Mouse (Mus musculus) erythroblast, embryonic 14.5 days (primary cell): ENCODE measurements at regions not wholly inside any gene's neighbourhood (a gene's known extent, or its start where the extent isn't known, plus 50 kb on each side); places are given as distances from the start of the nearest gene placed in this dataset.

Experiments
- H3K27me3 ChIP-seq: 2 replicates; pipeline ENCODE4 v1.6.1; 2012; ENCODE audit warnings: inconsistent platforms; ENCODE audit not compliant: control insufficient read depth
- H3K36me3 ChIP-seq: 2 replicates; pipeline ENCODE4 v1.6.1; 2012; ENCODE audit warnings: mild to moderate bottlenecking, inconsistent platforms; ENCODE audit not compliant: control insufficient read depth
- H3K4me1 ChIP-seq: 2 replicates; pipeline ENCODE4 v1.6.1; 2012; ENCODE audit warnings: inconsistent platforms; ENCODE audit not compliant: control insufficient read depth
- H3K4me3 ChIP-seq: replicated peaks from 2 replicates; pipeline ENCODE3; 2012; ENCODE audit warnings: moderate library complexity, mild to moderate bottlenecking, inconsistent platforms
- H3K9me3 ChIP-seq: 2 replicates; pipeline ENCODE4 v1.6.1; 2012; ENCODE audit warnings: low read length, inconsistent platforms, mixed read lengths; ENCODE audit not compliant: control insufficient read depth
- GATA1 ChIP-seq: IDR thresholded peaks from 2 replicates; pipeline ENCODE4 v1.6.1; 2012; ENCODE audit warnings: low read length, inconsistent platforms, mixed read lengths
- TAL1 ChIP-seq: IDR thresholded peaks from 3 replicates; pipeline ENCODE4 v1.6.1; 2012; ENCODE audit warnings: low read length, inconsistent platforms, mixed read lengths

DNA sequence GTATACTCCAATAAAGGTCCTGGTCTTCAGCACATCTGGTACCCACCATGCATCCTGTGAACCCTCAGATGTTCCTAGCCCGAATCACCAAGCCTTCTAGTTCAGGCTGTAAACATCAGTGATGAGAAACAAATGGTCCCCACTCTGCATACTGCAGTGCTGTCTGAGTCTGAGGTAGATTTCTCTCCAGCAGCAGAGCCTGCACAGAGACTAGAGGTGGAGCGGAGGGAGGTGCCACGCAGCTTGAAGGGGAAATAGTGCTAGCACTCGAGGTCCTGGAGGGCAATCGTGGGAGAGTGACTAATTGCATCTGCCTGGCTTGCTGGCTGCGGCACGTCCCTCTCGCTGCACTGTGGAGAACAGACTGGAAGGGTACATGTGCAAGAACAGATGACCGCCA is 228.7 kb downstream of the Bcor start:
- Histone ChIP-seq H3K9me3 (no peaks in the 10 kb centered on the region), H3K27me3 (no peaks in the 10 kb centered on the region), H3K36me3 (no peaks in the 10 kb centered on the region), H3K4me3 (no peak overlapping the region), H3K4me1 (no peaks in the 10 kb centered on the region)
- TF ChIP-seq TAL1: no peak
- TF ChIP-seq GATA1: no peak

DNA sequence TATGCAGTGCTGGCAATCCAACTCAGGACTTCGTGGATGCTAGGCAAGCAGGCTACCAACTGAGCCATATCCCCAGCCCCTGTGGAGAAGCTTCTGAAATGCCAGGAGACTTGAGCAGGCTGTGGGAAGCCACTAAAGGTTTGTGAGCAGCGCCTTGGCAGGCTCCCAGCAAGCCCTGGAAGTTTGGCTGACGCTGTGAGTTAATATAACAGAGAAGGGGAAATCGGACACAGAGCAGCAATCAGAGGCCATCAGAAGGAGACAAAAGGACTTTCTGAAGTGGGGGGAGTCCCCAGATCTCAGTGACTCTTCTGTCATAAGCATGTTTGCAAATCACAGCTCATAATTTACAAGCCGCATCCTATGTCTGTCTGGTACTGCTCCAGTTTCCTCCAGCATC is 224.8 kb downstream of the Bcor start:
- Histone ChIP-seq H3K4me3 (no peak overlapping the region), H3K4me1 (no peaks in the 10 kb centered on the region), H3K9me3 (no peaks in the 10 kb centered on the region), H3K27me3 (no peaks in the 10 kb centered on the region), H3K36me3 (no peaks in the 10 kb centered on the region)
- TF ChIP-seq TAL1: no peak
- no peak for TF ChIP-seq GATA1

DNA sequence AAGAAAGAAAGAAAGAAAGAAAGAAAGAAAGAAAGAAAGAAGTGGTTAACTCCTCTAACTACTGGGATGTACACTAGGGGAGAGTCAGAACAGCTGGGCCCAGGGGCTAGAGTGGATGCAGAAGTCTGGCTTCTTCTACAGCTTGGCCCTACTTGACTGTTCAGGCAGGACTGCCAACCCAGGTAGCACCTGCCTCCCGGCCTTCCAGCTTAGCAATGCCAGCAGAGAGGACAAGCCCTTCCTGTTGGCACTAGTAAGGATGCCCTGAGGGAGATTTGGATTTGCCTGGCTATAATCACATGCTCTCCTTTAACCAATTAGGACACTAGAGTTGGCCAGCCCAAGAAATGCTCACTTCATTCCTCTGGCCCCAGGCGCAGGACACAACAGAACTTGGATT is 219.9 kb downstream of the Bcor start:
- Histone ChIP-seq H3K36me3 (no peaks in the 10 kb centered on the region), H3K4me1 (no peaks in the 10 kb centered on the region), H3K27me3 (no peaks in the 10 kb centered on the region; the same call in none of the 2 replicates), H3K4me3 (no peak overlapping the region), H3K9me3 (no peaks in the 10 kb centered on the region)
- TF ChIP-seq TAL1 (no peak), GATA1 (no peak)

DNA sequence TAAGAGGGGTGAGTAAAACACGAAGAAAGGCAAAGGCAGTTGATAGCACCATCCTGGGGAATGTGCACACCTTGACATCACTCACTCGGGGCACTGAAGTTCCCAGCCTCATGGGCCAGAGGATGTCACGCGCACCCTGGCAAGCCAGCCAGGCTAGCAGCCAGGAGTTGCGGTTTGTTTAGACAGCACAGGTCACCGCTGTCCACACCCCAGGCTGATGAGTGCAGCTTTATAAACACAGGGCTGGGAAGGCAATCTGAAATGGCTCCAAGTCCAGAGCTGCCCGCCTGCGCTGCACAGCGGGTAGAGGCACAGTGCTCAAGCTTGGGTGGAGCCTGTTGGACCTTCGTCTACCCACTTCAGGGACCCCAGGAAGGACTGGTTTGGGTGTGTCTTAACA is 216.8 kb downstream of the Bcor start:
- Histone ChIP-seq H3K36me3 (no peaks in the 10 kb centered on the region), H3K4me1 (no peaks in the 10 kb centered on the region), H3K9me3 (no peaks in the 10 kb centered on the region), H3K27me3 (no peaks in the 10 kb centered on the region; the same call in none of the 2 replicates), H3K4me3 (no peak overlapping the region)
- no peak for TF ChIP-seq TAL1
- no peak for TF ChIP-seq GATA1

DNA sequence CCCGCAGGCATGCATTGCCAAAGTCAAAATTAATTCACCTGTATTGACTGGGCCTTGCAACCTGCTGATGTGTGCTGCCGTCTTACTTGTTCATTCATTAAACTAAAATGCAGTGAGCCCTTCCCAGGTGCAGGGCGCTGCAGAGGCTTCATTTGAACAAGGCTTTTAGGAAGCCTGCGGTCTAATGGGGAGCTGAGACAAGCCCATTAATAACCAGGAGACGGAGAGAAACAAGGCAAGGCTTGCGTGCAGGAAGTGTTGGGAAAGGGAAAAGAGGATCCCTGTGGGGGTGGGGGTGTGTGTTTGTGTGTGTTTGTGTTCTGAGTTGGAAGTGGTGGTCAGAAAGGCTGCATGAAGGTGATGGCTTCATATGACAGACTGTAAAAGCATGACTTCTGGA is 215.6 kb downstream of the Bcor start:
- TF ChIP-seq GATA1: no peak
- TF ChIP-seq TAL1: no peak
- no peaks in the 10 kb centered on the region for H3K36me3 ChIP-seq
- no peak overlapping the region for H3K4me3 ChIP-seq
- H3K4me1 ChIP-seq: no peaks in the 10 kb centered on the region
- no peaks in the 10 kb centered on the region; the same call in none of the 2 replicates for H3K27me3 ChIP-seq
- H3K9me3 ChIP-seq: no peaks in the 10 kb centered on the region

DNA sequence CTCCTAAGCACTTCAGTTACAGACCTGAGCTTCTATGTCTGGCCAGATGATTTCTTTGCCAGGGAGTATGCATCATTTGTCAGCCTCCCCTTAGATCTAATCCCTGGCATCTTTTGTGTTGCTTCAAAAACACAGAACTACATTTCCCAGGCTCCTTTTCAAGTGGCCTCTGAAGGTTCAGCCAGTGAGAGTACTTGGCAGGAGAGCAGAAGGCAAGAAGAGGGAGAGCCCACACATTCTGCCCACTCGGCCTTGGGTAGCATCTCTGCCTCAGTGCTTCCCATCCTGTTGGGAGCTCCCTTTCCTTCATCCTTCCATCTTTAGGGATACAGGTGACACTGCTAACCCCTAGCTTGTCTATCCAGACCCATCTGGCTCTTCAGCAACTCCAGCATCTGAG is 214.9 kb downstream of the Bcor start:
- TF ChIP-seq GATA1 (no peak), TAL1 (no peak)

DNA sequence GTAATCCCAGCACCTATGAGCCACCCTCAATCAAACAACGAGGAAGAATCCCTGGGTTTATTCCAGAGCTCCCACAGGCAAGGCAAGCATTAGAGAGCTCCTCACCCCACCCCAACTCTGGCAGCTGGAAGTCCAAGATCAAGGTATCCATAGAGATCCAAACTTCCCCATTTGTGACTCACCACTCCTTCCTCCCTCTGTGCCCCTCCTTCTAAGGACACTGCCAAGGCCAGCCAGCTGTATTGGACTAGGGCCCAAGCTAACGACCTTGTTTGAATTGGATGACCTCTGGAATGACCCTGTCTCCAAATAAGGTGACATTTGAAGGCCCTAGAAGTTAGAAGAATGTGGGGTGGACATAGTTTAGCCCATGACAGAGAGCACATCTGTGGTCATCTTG is 208.0 kb downstream of the Bcor start:
- TF ChIP-seq GATA1 (no peak), TAL1 (no peak)
- H3K27me3 ChIP-seq: no peaks in the 10 kb centered on the region
- peaks cover 1% of the 10 kb centered on the region; the same call in 1 of the 2 replicates for H3K4me1 ChIP-seq
- no peaks in the 10 kb centered on the region for H3K9me3 ChIP-seq
- no peak overlapping the region for H3K4me3 ChIP-seq
- no peaks in the 10 kb centered on the region for H3K36me3 ChIP-seq

More for the DNA sequence above, 214.9 kb downstream of the Bcor start:
- no peaks in the 10 kb centered on the region for H3K4me1 ChIP-seq
- no peaks in the 10 kb centered on the region for H3K9me3 ChIP-seq
- H3K36me3 ChIP-seq: no peaks in the 10 kb centered on the region
- no peaks in the 10 kb centered on the region; the same call in none of the 2 replicates for H3K27me3 ChIP-seq
- no peak overlapping the region for H3K4me3 ChIP-seq

DNA sequence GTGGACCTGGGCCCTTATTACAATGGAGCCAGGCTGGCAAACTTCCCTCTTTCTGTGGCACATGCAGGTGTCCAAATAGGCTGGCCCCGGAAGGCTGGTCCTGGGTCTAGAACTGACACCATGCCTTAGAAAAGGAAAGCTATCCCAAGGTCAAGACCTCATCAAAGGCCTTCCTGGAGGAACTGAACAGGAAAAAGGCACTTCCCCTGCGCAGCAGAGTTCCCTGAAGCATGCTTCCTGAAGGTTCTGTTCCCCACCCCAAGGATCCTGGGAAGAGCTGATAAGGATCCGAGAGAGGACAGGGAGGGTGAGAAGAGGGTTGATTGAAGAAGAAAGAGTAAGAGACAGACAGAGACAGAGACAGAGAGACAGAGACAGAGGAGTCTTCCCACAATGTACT is 204.0 kb downstream of the Bcor start:
- no peak overlapping the region for H3K4me3 ChIP-seq
- H3K27me3 ChIP-seq: no peaks in the 10 kb centered on the region
- TF ChIP-seq TAL1 (no peak), GATA1 (no peak)
- peaks cover 1% of the 10 kb centered on the region; the same call in 1 of the 2 replicates for H3K4me1 ChIP-seq
- H3K9me3 ChIP-seq: no peaks in the 10 kb centered on the region
- no peaks in the 10 kb centered on the region for H3K36me3 ChIP-seq

DNA sequence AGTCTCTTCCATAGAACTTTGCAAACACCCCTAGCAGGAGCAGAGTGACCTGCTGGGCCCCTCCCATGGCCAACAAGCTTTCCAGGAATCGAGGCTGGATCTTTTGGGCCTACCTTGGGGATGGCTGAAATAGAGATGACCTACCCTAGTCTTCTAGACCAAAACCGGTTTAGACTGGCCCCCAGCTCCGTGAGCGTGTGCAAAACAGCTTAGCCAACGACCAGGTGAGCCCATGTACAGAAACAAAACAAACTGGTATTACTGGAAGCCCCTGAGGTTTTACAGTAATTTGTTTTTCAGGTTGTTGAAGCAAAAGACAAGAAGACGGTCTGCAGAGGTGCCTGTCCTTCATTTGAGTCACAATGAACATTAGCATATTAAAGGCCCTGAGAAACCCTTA is 203.1 kb downstream of the Bcor start:
- TF ChIP-seq GATA1: no peak
- TF ChIP-seq TAL1: no peak
- H3K9me3 ChIP-seq: no peaks in the 10 kb centered on the region
- peaks cover 1% of the 10 kb centered on the region; the same call in 1 of the 2 replicates for H3K4me1 ChIP-seq

DNA sequence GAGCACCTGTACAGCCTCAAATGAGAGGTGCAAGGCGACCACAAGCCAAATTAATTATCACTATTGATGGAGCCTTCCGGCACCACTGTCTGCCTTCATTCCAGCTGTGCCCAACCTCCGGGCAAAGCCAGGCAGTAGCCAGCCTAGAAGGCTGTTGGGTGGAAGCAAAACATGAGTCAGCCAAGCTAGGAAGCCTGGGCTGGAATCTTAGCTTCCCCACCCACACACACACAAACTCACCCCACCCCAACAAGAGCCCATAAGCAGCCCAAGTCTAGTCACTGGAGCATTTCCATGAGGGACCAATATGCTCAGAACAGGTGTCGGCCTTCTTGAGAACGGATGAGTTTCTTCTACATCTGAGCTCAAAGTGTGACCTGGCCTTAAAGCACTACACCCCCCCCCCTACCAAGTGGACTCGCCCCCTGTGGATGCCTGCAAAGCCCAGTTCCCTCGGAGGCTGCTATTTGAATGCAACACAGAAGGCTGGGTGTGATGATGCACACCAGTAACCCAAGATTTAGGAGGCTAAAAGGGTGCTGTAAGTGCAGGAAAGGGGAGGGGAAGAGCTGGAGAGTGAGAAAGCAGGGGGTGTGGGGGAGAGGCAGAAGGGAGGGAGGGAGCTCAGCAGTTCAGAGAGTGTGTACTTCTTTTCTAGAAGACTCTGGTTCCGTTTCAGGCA is 200.1 kb downstream of the Bcor start:
- Histone ChIP-seq H3K36me3 (no peaks in the 10 kb centered on the region), H3K27me3 (no peaks in the 10 kb centered on the region), H3K9me3 (no peaks in the 10 kb centered on the region), H3K4me3 (no peak overlapping the region), H3K4me1 (peaks cover 17% of the 10 kb centered on the region)
- TF ChIP-seq TAL1 (no peak), GATA1 (no peak)

More for the DNA sequence above, 203.1 kb downstream of the Bcor start:
- H3K4me3 ChIP-seq: no peak overlapping the region
- H3K27me3 ChIP-seq: no peaks in the 10 kb centered on the region
- no peaks in the 10 kb centered on the region for H3K36me3 ChIP-seq
